Mouse (Mus musculus) myocyte (in vitro differentiated cells): Measurements from ENCODE around the gene Ly6g6d.

Experiments
- CEBPB ChIP-seq: IDR thresholded peaks from 2 replicates; pipeline ENCODE4 v1.6.1; 2011; ENCODE audit warnings: mild to moderate bottlenecking, moderate library complexity; ENCODE audit not compliant: poor library complexity, insufficient read depth, severe bottlenecking
- E2F4 ChIP-seq: IDR thresholded peaks from one replicate; pipeline ENCODE4 v1.6.1; 2011; ENCODE audit warnings: mild to moderate bottlenecking, control low read depth, moderate library complexity; ENCODE audit not compliant: insufficient read depth
- MAX ChIP-seq: IDR thresholded peaks from one replicate; pipeline ENCODE4 v1.6.1; 2011; ENCODE audit warnings: low read depth, mild to moderate bottlenecking, control low read depth
- MYOD1 ChIP-seq, 3 experiments: IDR thresholded peaks; one replicate each; pipeline ENCODE4 v1.6.1; 2011; ENCODE audit warnings: control low read depth in 2 of 3, low read depth in 2 of 3, mild to moderate bottlenecking in 2 of 3, moderate library complexity in 1 of 3; ENCODE audit not compliant: insufficient read length in 2 of 3, control insufficient read depth in 1 of 3
- MYOG ChIP-seq, 3 experiments: IDR thresholded peaks; one replicate each; pipeline ENCODE4 v1.6.1; 2011; ENCODE audit warnings: control low read depth in 2 of 3, low read depth in 2 of 3, mild to moderate bottlenecking in 2 of 3; ENCODE audit not compliant: insufficient read length in 2 of 3, control insufficient read depth in 1 of 3, insufficient read depth in 1 of 3
- POLR2A ChIP-seq: IDR thresholded peaks from one replicate; pipeline ENCODE4 v1.6.1; 2011; ENCODE audit warnings: low read depth, mild to moderate bottlenecking, control low read depth, moderate library complexity; ENCODE audit not compliant: insufficient read length
- POLR2AphosphoS2 ChIP-seq: IDR thresholded peaks from one replicate; pipeline ENCODE4 v1.6.1; 2011; ENCODE audit warnings: low read depth, control low read depth; ENCODE audit not compliant: insufficient read length
- REST ChIP-seq: IDR thresholded peaks from one replicate; pipeline ENCODE4 v1.6.1; 2011; ENCODE audit warnings: mild to moderate bottlenecking, control low read depth, moderate library complexity; ENCODE audit not compliant: insufficient read depth, insufficient read length
- SRF ChIP-seq: IDR thresholded peaks from one replicate; pipeline ENCODE4 v1.6.1; 2011; ENCODE audit warnings: low read depth; ENCODE audit not compliant: control insufficient read depth, insufficient read length
- TCF12 ChIP-seq: IDR thresholded peaks from one replicate; pipeline ENCODE4 v1.6.1; 2011; ENCODE audit warnings: mild to moderate bottlenecking, control low read depth; ENCODE audit not compliant: poor library complexity, insufficient read depth, severe bottlenecking
- TCF3 ChIP-seq: IDR thresholded peaks from one replicate; pipeline ENCODE4 v1.6.1; 2011; ENCODE audit warnings: low read depth, control low read depth; ENCODE audit not compliant: insufficient read length
- USF1 ChIP-seq: IDR thresholded peaks from one replicate; pipeline ENCODE4 v1.6.1; 2011; ENCODE audit warnings: low read depth, mild to moderate bottlenecking, control low read depth, moderate library complexity

DNA sequence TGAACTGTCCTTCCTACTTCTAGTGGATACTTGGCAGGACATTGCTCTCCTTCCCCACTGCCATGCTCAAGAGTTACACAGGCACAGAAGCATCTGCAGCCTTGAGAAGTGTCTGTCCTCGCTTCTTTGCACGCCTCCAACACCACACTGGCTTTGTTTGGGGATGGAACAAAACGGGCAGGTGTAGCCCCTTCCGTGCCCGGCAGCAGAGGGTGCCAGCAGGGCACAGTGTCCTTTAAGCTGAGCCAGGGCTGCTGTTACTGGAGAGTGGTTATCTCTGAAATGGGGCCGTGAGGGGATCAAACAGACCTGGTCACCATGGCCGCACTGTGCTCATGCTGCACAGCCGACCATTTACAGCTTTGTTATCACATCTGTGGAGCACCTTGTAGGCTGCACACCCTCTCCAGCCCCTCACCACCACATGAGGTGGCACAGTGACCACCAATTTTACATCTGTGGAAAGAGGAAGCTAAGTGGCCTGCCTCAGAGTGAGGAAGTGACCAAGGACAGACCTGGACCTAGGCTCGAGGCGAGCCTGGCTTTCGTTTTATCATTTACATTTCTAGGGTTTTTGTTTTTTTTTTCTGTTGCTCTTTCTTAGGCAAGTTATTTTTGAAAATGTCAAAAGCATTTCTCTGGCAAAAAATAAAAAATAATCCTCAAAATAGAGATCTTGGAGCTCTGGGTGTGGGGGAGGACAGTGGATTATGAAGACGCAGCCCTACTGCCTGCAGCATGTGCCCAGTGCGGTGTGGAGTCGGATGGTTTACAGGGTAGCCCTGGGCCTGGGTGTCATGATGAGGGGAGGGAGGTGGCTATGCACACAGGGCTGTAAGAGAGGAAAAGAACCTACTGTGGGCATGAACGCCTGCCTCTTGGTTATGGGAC, 16.9 kb upstream of the Ly6g6d start:
- TF ChIP-seq MYOG (IDR thresholded peaks at IDR 0.05; ENCODE audit: control insufficient read depth in 1 of 3, insufficient read depth in 1 of 3, insufficient read length in 2 of 3, low read depth in 2 of 3) (no peak), POLR2AphosphoS2 (no peak), CEBPB (no peak), POLR2A (no peak), USF1 (no peak), E2F4 (no peak), TCF12 (no peak), MAX (no peak), MYOD1 (IDR thresholded peaks at IDR 0.05; ENCODE audit: control insufficient read depth in 1 of 3, insufficient read length in 2 of 3, low read depth in 2 of 3) (no peak), SRF (no peak), REST (no peak), TCF3 (no peak)
